ENCODE assay signal across 8 mouse cellular contexts in the genomic region with DNA sequence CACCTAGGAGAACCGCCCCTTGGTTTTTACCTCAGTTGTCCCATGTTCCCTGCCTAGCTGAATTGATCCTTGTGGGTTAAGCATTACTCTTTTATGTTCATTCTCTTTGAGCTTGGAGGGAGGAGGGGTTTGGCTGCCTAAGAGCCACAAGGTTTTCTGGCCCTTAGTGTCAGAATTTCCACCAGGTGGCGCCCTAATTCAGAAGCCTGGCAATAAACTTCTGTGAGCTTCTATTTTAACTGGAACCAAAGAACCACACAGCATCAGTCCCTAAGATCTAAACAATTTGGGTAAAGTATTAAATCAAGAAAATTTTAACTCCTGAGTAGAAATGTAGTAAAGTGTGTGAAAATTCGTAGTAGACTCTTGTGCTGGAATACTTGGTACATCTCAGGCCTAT.
DNase-seq lines count a peak whose midpoint lies in the region; ATAC-seq lines count a peak whose summit lies in the region.

No protein-coding gene starts in this region.

- intact Hi-C loops in gastrocnemius, postnatal 14 days (cut with DNase I; ENCODE audit: low total_unique reads): no loop called here

- WGBS in liver, embryonic 16.5 days (ENCODE audit: insufficient replicate concordance): 25% methylated on average over 3 of the region's 3 CpGs

- H3K27me3 ChIP-seq in liver, embryonic 16.5 days (ENCODE audit: control insufficient read depth, insufficient read depth, low read depth, low read length): no peaks in the 10 kb centered on the region

- peak; percentile 68 for ATAC-seq in CD4-positive, CD25-positive, alpha-beta regulatory T cell, adult 4 months
- ATAC-seq in liver, embryonic 16.5 days (ENCODE audit: low read depth): 0 out of 2 replicates have a peak, but pooled peaks have one; percentile 24

- H3K9me3 ChIP-seq in liver, embryonic 16.5 days (replicated peaks; ENCODE audit: control insufficient read depth, low read length): no peaks in the 10 kb centered on the region

- no peak overlapping the region for H3K9ac ChIP-seq in liver, embryonic 16.5 days (ENCODE audit: low read depth, low read length)

- peaks cover 20% of the 10 kb centered on the region for H3K4me1 ChIP-seq in liver, embryonic 16.5 days (ENCODE audit: control insufficient read depth, low read depth, low read length)

- no peak overlapping the region for H3K27ac ChIP-seq in liver, embryonic 16.5 days (ENCODE audit: low read length)

- no peak overlapping the region for H3K4me2 ChIP-seq in liver, embryonic 16.5 days (ENCODE audit: low read depth, low read length)

- no peaks in the 10 kb centered on the region for H3K36me3 ChIP-seq in liver, embryonic 16.5 days (ENCODE audit: control insufficient read depth, insufficient read depth)

- no peak overlapping the region for H3K4me3 ChIP-seq in liver, embryonic 16.5 days (ENCODE audit: low read depth, low read length)

- peak; percentile 73 for DNase-seq in R1 (ENCODE audit: low read depth, low spot score)
- peak; percentile 30 to 64 for DNase-seq in cerebellum, postnatal 4 days (ENCODE audit: low spot score in 2 of 2)
- DNase-seq in gastrocnemius, postnatal 14 days: peak; percentile 83
- peak; percentile 84 to 88 for DNase-seq in kidney, postnatal 25 days
- peak; percentile 74 for DNase-seq in retina, postnatal 1 day
- DNase-seq in thymus, postnatal 36 days: peak; percentile 68 to 73
